Mouse (Mus musculus): Measurements from ENCODE around the gene Nrarp.

The Nrarp gene

GRCm38 (mm10) chr2:25180478-25180903 lies at the start of gene Nrarp:
Gene Nrarp (plus strand): TSS chr2:25180758.
- DNase-seq (ENCODE audit: low spot score), result peak; percentile 81

- DNase-seq (ENCODE audit: low spot score), result no peak
These were observed 49.0 kb upstream of the Nrarp start for GRCm38 (mm10) chr2:25131601-25132000.

DNA sequence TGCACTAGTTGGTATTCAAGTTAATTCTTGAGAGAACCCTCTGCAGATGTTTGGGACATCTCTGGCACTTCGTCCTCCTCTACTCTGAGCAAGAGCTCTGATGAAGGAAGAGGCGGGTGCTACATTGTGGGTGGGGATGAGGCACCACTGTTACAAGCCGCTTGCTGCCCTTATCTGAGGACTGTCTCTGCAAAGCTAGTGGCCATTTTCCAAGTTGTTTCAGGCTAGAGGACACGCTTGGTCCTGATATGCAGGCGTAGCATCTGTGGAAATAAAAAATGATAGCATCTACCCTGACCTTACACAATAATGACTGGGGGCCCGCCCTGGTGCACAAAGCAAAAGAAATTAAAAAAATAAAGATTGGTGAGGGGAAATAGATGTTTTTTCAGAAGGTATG lies 42.7 kb upstream of the Nrarp start:
- DNase-seq (ENCODE audit: low spot score), result no peak

GRCm38 (mm10) chr2:25141185-25141584 lies 39.4 kb upstream of the Nrarp start:
- DNase-seq (ENCODE audit: low spot score), result no peak

DNA sequence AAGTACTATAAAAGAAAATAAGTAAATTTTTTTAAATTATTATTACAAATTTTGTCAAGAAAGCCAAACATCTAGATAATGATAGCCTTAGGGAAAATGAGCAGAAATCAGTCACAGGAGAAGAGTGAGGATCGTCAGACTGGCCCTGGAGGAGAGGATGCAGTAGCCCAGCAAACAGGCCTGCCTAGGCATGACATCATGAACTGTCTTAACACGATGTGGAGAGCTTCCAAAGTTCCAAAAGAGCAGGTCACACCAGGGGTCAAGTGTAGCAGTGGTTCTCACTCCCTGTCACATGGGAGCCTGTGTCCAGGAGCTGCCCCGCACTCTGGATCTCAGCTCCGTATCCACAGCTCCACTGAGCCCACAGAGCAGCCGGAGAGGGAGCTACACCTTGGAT lies 38.6 kb upstream of the Nrarp start:
- no peak for DNase-seq (ENCODE audit: low spot score)

- no peak for DNase-seq (ENCODE audit: low spot score)
These were observed 35.2 kb upstream of the Nrarp start for GRCm38 (mm10) chr2:25145346-25145745.

DNA sequence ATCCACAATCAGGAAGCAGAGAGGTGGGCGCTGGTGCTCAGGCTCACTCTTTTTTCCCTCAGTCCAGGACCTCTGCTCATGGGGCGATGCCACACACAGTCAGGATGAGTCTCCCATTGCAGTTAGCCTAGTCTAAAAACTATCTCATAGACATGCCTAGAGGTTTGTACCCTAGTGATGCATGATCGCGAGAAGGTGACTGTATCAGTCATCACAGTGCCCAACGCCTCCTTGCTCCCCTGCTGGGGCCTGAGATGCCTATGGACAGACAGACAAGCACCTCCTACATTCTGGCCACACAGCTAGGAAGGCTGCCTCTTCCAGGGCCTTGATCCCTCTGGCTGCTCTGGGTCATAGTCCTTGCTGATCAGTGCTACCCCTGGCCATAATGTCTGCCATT lies 33.2 kb upstream of the Nrarp start:
- no peak for DNase-seq (ENCODE audit: low spot score)

GRCm38 (mm10) chr2:25147892-25148291 lies 32.7 kb upstream of the Nrarp start:
- DNase-seq (ENCODE audit: low spot score), result no peak

DNA sequence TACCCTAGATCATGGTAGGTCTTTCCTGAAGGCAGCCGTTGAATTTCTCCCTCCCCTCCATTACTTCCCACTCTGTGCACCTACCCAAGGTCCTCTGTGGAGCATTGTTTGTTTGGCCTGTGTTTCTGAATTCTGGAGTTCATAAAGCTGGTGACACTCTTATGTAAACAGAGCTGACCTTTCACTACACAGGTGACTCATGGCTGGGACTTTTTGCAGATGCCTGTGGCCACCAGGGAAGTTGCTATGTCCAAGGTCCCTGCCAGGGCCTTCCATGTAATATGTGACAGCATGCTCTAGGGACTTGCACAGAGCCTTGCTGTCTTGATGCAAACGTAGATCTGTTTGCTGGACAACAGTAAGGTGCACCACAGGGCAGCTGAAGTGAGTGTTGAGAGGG lies 30.9 kb upstream of the Nrarp start:
- no peak for DNase-seq (ENCODE audit: low spot score)

GRCm38 (mm10) chr2:25151280-25151956 lies 29.1 kb upstream of the Nrarp start:
- no peak for DNase-seq (ENCODE audit: low spot score)

GRCm38 (mm10) chr2:25156177-25156576 lies 24.4 kb upstream of the Nrarp start:
- DNase-seq (ENCODE audit: low spot score), result no peak

DNA sequence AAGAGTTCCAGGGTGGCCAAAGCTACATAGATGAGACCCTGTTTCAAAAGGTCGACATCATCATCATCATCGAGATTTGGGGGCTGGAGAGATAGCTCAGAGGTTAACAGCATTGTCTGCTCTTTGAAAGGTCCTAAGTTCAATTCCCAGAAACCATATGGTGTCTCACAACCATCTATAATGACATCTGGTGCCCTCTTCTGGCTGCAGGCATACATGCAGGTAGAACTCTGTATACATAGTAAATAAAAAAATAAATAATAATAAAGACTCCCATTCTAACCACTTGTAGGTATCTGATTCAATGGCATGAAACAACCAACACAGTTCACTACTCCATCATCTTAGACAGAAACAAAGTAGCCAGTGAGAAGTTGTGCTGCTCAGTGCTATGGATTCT lies 23.6 kb upstream of the Nrarp start:
- DNase-seq (ENCODE audit: low spot score), result no peak

DNA sequence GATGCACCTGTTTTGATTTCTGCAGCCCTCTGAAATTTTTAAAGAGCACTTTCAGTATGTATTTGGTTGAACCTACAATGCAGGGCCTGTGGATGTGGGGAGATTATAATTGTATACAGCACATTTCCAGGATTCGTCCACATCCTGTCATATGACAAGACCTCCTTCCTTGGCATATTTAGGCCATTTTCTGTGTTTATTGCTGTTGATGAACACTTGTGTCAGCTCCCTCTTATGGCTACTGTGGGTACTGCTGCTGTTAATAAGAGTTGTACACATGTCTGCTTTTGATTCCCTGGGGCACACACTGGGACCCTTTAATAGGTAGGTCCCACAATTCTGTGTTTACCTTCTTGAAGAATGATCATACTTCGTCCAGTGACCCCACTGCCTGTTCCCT lies 22.9 kb upstream of the Nrarp start:
- DNase-seq (ENCODE audit: low spot score), result peak; percentile 52

GRCm38 (mm10) chr2:25167481-25167880 lies 13.1 kb upstream of the Nrarp start:
- DNase-seq (ENCODE audit: low spot score), result no peak

GRCm38 (mm10) chr2:25167919-25168664 lies 12.5 kb upstream of the Nrarp start:
- DNase-seq (ENCODE audit: low spot score), result no peak

DNA sequence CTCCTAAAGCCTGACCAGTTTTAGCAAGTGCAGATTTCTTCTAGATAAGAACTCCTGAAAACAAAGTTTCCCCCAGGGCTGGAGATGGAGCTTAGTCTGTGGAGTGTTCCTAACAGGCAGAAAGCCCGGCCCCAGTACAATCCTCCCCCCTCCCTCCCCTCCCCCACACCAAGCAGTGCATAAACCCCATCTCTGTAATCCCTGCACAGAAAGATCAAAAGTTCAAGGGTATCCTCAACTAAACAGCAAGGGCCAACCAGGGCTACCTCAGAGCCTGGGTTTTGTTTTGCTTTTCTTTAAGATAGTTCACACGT lies 11.9 kb upstream of the Nrarp start:
- DNase-seq (ENCODE audit: low spot score), result no peak

DNA sequence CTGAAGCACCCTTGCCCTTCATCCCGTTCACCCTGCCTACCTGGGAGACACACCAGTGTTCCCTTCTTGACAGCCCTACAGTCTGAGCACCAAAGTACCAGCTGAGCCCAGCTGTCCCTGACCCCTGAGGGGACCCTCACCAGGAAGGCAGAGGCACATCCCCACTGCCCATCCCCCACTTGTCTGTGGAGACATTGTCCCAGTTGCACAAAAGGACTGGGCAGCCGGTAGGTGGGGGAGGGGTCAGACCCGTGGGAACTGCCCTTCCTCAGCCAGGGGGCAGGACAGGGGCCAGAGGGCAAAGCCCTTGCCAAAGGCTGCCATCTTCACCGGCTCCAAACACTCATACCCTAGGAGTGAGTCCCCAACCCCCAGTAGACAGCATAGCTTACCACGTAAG lies 10.8 kb upstream of the Nrarp start:
- no peak for DNase-seq (ENCODE audit: low spot score)

- no peak for DNase-seq (ENCODE audit: low spot score)
These were observed 10.0 kb upstream of the Nrarp start for GRCm38 (mm10) chr2:25170326-25171100.

DNA sequence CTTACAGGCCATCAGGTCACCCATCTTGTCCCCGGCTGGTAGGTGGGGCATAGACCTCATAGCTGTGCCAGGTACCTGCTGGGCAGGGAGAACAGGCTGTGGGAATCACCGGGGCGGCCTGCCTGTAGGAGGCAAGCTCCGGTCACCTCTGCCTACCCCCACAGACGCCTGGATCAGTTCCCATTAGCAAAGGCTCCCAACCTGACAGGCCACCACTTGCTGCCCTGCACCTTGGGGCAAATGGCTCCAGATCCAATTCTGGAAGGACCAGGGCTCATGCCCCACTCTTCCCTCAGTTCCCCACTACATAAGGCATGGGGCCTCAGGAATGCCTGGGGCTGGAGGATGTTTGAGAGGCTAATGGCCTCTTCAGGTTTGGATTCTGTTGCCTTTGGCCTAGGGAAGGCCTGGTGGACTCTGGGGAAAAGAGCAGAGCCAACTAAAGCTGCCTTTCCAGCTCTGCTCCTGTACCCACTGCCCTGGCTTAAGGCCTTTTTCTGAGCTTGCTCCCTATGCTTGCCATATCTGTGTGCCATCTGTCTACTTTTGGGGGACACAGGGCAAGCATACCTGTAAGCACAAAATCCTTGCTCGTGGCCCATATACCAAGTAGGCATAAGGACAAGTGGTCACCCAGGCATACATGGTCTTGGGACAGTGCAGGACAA lies 9.3 kb upstream of the Nrarp start:
- DNase-seq (ENCODE audit: low spot score), result no peak

GRCm38 (mm10) chr2:25171769-25172153 lies 8.8 kb upstream of the Nrarp start:
- no peak for DNase-seq (ENCODE audit: low spot score)

DNA sequence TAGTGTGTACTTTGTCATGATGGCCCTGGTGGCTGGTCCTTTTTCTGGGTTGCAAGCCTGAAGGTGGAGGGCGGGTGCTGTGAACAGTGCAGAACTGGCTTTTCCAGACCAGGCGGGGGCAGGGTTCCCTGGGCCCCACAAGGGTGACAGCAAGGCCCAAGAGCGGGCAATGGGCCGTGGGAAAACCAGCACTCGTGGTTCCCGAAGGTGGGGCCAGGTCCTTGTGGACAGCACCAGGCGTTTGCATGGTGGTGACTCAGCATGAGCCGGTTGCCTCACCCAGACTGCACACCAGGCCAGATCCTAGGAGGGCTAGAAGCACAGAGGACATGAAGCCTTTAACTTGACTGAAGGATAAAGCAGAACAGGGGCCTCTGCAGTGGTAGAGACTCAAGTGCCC lies 7.9 kb upstream of the Nrarp start:
- DNase-seq (ENCODE audit: low spot score), result no peak

DNA sequence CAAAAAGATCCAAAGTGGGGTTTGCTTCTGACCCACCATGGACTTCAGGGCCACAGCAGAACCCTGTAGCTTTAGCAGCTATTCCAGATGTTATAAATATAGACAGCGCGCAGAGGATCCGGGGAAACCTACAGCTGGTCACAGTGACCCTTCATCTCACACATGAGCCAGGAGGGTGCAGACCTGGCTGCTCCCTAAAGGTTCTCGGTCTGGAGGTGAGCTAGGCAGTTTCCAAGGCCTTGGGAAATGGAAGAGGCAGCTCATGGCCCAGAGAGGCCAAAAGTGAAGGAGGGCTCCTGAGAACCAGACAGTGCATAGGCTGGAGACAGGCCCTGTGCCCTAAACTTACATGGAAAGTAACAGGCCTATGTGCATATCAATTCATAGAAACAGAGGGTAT lies 6.7 kb upstream of the Nrarp start:
- DNase-seq (ENCODE audit: low spot score), result no peak
